Comparison of ENCODE assay signal across 8 mouse cellular contexts in the genomic region with DNA sequence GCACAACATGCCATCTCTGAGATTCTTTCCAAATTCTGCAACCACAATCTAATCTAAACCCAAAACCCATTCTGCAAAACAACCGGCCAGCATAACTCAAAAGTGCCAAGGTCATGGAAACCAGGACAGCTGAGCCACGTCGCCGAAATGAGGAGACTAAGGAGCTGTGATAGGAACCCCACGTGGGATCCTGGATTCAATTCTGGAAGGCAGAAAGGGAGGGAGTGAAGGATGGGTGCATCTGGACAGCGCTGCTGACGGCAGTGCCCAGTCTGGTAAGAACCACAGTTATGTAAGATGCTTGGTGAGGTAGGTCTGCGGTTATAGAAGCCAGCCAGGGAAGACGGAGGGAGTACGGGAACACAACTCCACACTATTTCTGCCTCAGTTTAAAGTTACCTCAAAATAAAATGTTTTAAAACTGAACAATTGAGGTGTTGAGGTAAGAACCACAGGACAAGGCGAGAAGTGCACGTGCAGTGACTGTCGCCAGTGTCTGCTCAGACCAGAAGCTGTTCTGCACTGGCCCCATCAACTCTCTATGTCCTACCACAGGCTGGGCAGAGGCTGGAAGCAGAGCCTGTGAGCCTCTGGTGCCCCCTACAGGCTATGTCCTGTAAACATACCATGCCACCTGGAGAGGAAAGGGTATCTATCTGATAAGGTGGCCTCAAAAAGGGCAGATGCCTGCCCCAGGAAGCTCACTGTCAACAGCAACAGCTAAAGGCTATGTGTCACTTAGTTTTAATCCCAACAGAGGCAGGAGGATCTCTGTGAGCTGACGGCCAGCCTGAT. TPM values are rescaled to one million over a fixed set of nuclear protein-coding genes. Genes with fewer than 3 reads are reported as not detected.
A peak's percentile ranks its signal among the peaks of the same experiment; 100 is the strongest.
DNase-seq lines count a peak whose midpoint lies in the region; ATAC-seq and TF ChIP-seq lines count a peak whose summit lies in the region.

No protein-coding gene starts in this region.

- H3K27me3 ChIP-seq in heart, adult 2 months (ENCODE audit: control insufficient read depth, insufficient read depth, low read length): no peaks in the 10 kb centered on the region
- H3K27me3 ChIP-seq in kidney, embryonic 14.5 days (ENCODE audit: control insufficient read depth, insufficient read depth, low read length): no peaks in the 10 kb centered on the region
- H3K27me3 ChIP-seq in liver, embryonic 13.5 days: no peaks in the 10 kb centered on the region

- H3K4me1 ChIP-seq in heart, adult 2 months (ENCODE audit: control insufficient read depth, insufficient read depth, low read length): no peaks in the 10 kb centered on the region
- no peaks in the 10 kb centered on the region for H3K4me1 ChIP-seq in kidney, embryonic 14.5 days (ENCODE audit: control insufficient read depth, insufficient read depth, low read length)
- H3K4me1 ChIP-seq in liver, embryonic 13.5 days (replicated peaks): no peaks in the 10 kb centered on the region

- no peak for TF ChIP-seq POLR2A in heart, adult 2 months (IDR thresholded peaks at IDR 0.05; ENCODE audit: insufficient read depth, low read depth, low read length)

- intact Hi-C loops in heart, adult 2 months (cut with DNase I): loop anchor here (1.0 to 2.0 kb wide), 2 partner anchors 48 to 225 kb away; no protein-coding TSS in a partner anchor

- no peak overlapping the region for H3K4me2 ChIP-seq in kidney, embryonic 14.5 days (replicated peaks; ENCODE audit: low read depth, low read length)
- H3K4me2 ChIP-seq in liver, embryonic 13.5 days: no peak overlapping the region

- no peak overlapping the region for H3K4me3 ChIP-seq in heart, adult 2 months
- no peak overlapping the region for H3K4me3 ChIP-seq in kidney, embryonic 14.5 days (ENCODE audit: low read length)
- H3K4me3 ChIP-seq in liver, embryonic 13.5 days (replicated peaks): no peak overlapping the region

- TF ChIP-seq EP300 in heart, adult 2 months (IDR thresholded peaks at IDR 0.05; ENCODE audit: insufficient read depth, low read depth, low read length): peak; percentile 80

- TF ChIP-seq CTCF in heart, adult 2 months (IDR thresholded peaks at IDR 0.05): peak; percentile 95

- H3K27ac ChIP-seq in heart, adult 2 months: peak overlapping the region; percentile 26; the same call in 1 of the 2 replicates
- no peak overlapping the region for H3K27ac ChIP-seq in kidney, embryonic 14.5 days (ENCODE audit: low read depth, low read length)
- no peak overlapping the region for H3K27ac ChIP-seq in liver, embryonic 13.5 days

- H3K9me3 ChIP-seq in kidney, embryonic 14.5 days (ENCODE audit: control insufficient read depth, low read length): no peaks in the 10 kb centered on the region
- H3K9me3 ChIP-seq in liver, embryonic 13.5 days (replicated peaks): no peaks in the 10 kb centered on the region

- H3K9ac ChIP-seq in heart, adult 2 months (ENCODE audit: low read depth, low read length): no peak overlapping the region
- H3K9ac ChIP-seq in kidney, embryonic 14.5 days (ENCODE audit: low read depth, low read length): no peak overlapping the region
- no peak overlapping the region for H3K9ac ChIP-seq in liver, embryonic 13.5 days

- H3K36me3 ChIP-seq in heart, adult 2 months (ENCODE audit: control insufficient read depth, insufficient read depth, low read length): no peaks in the 10 kb centered on the region
- H3K36me3 ChIP-seq in kidney, embryonic 14.5 days (ENCODE audit: control insufficient read depth, insufficient read depth, low read length): peaks cover 45% of the 10 kb centered on the region
- peaks cover 54% of the 10 kb centered on the region for H3K36me3 ChIP-seq in liver, embryonic 13.5 days

- no peaks in the 10 kb centered on the region for H3K79me2 ChIP-seq in heart, adult 2 months (replicated peaks; ENCODE audit: control insufficient read depth, insufficient read depth, low read length)

- peak; percentile 76 for DNase-seq in CD4-positive, CD25-positive, alpha-beta regulatory T cell, adult 2 months (ENCODE audit: low read depth, low spot score)
- peak; percentile 73 for DNase-seq in ZHBTc4 (ENCODE audit: low read depth, low spot score)
- DNase-seq in heart, adult 2 months: peak; percentile 75 to 76
- peak; percentile 48 for DNase-seq in liver, embryonic 13.5 days
- peak; percentile 66 for DNase-seq in ovary, postnatal 36 days (ENCODE audit: low spot score)
- DNase-seq in thymus, postnatal 14 days: peak; percentile 72

- peak; percentile 78 for ATAC-seq in common myeloid progenitor, adult 5-6 weeks (replicated peaks; ENCODE audit: low read depth, poor library complexity, severe bottlenecking)
- ATAC-seq in kidney, embryonic 14.5 days (ENCODE audit: low FRiP score, low TSS enrichment): peak; percentile 46; the same call in 1 of the 2 replicates
- ATAC-seq in liver, embryonic 13.5 days (ENCODE audit: low read depth): peak; percentile 47; the same call in 1 of the 2 replicates

- WGBS in heart, adult 2 months: 55% methylated on average over 14 of the region's 14 CpGs
- WGBS in kidney, embryonic 14.5 days: 72% methylated on average over 14 of the region's 14 CpGs
- 74% methylated on average over 14 of the region's 14 CpGs for WGBS in liver, embryonic 13.5 days (ENCODE audit: insufficient replicate concordance)

RNA-seq across cellular contexts. Expression of a gene that starts 25.3 kb away (rescaled TPM):
- 0.23 and 0.29 TPM in 2 replicates for total RNA-seq in common myeloid progenitor, adult 5-6 weeks (2017)
- 100 to 1,000 TPM; 219 to 246 TPM for total RNA-seq in heart, adult 2 months (2021)
- 362 and 401 TPM in 2 replicates for polyA plus RNA-seq in heart, adult 2 months (2012; rRNA removed)
- polyA plus RNA-seq in kidney, embryonic 14.5 days (2014; fragmentation: Nextera tagmentation; extraction: Ambion mirVana): 83.0 and 101 TPM in 2 replicates
- 20.9 and 26.3 TPM in 2 replicates for polyA plus RNA-seq in liver, embryonic 13.5 days (2015; fragmentation: Nextera tagmentation; extraction: Ambion mirVana)

RNA-seq across cellular contexts. Expression of a gene that starts 35.2 kb away (rescaled TPM):
- total RNA-seq in common myeloid progenitor, adult 5-6 weeks (2017): 14.9 and 20.2 TPM in 2 replicates
- total RNA-seq in heart, adult 2 months (2021): 10 to 100 TPM; 25.9 to 34.4 TPM
- polyA plus RNA-seq in heart, adult 2 months (2012; rRNA removed): 26.6 and 31.9 TPM in 2 replicates
- 12.3 and 14.8 TPM in 2 replicates for polyA plus RNA-seq in kidney, embryonic 14.5 days (2014; fragmentation: Nextera tagmentation; extraction: Ambion mirVana)
- polyA plus RNA-seq in liver, embryonic 13.5 days (2015; fragmentation: Nextera tagmentation; extraction: Ambion mirVana): 5.1 and 5.8 TPM in 2 replicates
